Mouse (Mus musculus) kidney, postnatal 4 days (tissue): ENCODE data around the gene Gm49380.
A peak's percentile ranks its signal among the peaks of the same experiment; 100 is the strongest.
"Not testable (repeated sequence)": the region's sequence is repeated elsewhere in the genome, so short reads cannot be mapped to it uniquely, and the experiment has no call there.

Experiments
- DNase-seq, 2 experiments: peaks; one replicate each; pipeline ENCODE4 v3.0.0; 2021; ENCODE audit warnings: mixed read lengths in 2 of 2

Gene Gm49380

DNA sequence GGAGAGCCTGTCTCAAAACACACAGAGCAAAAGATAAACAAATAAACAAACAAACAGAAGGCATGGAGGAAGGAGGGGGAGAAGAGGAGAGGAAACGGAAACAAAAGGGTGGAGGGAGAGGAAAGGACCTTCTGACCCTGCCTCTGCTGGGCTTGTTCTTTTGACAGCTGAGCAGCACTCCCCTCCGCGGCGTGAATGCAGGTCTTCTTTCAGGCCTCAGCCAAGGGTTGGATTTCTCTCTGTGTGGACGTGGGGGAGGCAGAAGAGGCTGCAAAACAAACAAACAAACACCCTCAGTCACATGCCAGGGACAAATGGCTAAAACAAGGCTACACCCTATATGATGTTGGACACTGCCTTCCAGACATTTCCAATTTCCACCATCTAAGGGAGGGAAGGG is 11.7 kb upstream of the Gm49380 start:
- peak; percentile 25 to 52 for DNase-seq

DNA sequence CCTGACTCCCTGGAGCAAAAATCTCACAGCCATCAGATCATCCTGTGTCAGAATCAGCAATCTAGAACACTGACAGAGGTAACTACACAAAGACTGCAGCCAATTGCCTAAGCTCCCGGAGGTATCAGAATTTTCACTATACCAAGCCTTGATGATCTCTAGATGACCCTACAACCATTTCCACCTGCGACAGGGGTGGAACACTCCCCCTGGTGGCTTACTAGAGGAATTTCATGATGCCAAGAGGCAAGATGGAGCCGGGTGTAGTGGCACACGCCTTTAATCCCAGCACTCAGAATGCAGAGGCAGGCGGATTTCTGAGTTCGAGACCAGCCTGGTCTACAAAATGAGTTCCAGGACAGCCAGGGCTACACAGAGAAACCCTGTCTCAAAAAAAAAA is 11.0 kb upstream of the Gm49380 start:
- no peak for DNase-seq

- DNase-seq: no peak
These were observed 6.7 kb upstream of the Gm49380 start for GRCm38 (mm10) chr9:44119948-44120465.

- DNase-seq: peak; percentile 65
These were observed 5.7 kb upstream of the Gm49380 start for GRCm38 (mm10) chr9:44119011-44119410.

GRCm38 (mm10) chr9:44116182-44116581 is 2.9 kb upstream of the Gm49380 start:
- DNase-seq: no peak

- DNase-seq: no peak
These were observed 2.3 kb upstream of the Gm49380 start for GRCm38 (mm10) chr9:44115599-44115998.

GRCm38 (mm10) chr9:44114453-44114852 is 1.2 kb upstream of the Gm49380 start:
- no peak for DNase-seq

- DNase-seq: not testable (repeated sequence)
These were observed 1.4 kb downstream of the Gm49380 start for GRCm38 (mm10) chr9:44111909-44112308.

DNA sequence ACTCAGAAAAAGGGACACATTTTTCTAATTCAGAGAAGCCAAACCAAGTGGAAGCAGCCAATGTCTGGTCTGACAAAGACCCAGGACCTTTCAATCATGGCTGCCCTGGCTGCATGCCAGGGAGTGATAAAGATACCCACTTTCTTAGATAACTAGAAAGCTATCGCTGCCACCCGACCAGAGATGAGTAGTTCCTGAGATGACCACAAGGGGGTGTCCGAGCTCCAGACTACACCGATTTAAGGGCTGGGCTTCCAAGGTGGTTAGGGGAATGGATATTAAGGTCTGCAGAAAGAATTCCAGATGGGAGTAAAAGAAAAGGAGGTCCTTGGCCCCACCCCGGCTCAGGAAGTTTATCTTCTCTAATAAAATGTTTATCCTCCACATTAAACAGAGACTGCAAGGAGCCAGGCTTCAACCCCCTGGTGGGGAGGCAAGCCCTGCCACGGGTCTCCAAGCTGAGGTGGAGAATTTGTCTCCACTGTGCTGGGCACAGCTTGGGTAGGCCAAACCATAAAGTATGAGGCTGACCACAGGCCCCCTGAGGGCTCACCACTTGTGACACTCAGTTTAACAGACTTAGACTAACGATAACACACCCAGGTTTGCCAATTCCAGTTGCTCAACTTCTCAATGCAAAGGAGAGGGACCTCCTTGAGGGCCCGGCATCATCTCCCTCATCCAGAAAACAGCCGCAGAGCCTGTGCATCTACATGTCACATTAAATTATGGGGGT is 3.8 kb downstream of the Gm49380 start:
- DNase-seq: peak; percentile 85 to 87

GRCm38 (mm10) chr9:44108269-44109055 is 4.8 kb downstream of the Gm49380 start:
- peak in 1 of 2 experiments; percentile 29 for DNase-seq

GRCm38 (mm10) chr9:44107557-44108179 is 5.6 kb downstream of the Gm49380 start:
- peak; percentile 79 to 83 for DNase-seq

- DNase-seq: peak; percentile 92 to 93
These were observed 6.2 kb downstream of the Gm49380 start, which contains the start of gene C1qtnf5 for GRCm38 (mm10) chr9:44107110-44107509. TSS of gene C1qtnf5 (plus strand) at chr9:44107245.

DNA sequence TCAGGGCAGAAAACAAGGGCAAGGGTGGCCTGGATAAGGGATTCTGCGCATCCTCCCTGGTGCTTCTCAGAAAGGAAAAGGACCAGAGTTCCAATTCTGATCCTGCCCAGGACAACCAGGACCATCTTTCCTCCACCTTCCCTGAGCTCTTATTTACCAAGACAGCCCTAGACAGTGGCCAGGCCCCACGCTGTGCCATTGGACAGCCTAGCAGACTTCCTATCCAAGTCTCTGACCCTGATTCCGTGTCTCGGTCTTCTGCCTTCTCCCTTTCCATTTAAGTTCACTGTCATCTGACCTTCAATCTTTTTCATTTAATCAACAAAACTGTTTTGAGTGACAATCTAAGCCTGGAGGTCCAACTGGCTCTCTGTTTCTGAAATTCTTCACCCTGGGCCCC is 6.7 kb downstream of the Gm49380 start:
- DNase-seq: peak in 1 of 2 experiments; percentile 27

DNA sequence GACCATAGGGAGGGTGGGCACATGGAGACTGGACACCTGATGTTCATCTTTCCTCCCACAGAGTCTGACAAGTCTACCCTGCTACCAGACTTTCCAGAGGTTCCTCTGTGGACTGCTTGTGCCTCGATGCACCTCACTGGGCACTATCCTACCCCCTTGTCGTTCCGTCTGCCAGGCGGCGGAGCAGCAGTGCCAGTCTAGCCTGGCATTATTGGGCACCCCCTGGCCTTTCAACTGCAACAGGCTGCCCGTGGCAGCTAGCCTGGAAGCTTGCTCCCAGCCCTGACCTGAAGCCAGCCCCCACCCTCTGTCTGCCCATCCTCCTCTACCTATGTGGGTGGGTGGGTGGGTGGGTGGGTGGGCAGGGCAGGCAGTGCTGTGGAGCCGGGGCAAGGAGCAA is 7.1 kb downstream of the Gm49380 start:
- peak in 1 of 2 experiments; percentile 29 for DNase-seq

GRCm38 (mm10) chr9:44105781-44106180 is 7.5 kb downstream of the Gm49380 start:
- no peak for DNase-seq

DNA sequence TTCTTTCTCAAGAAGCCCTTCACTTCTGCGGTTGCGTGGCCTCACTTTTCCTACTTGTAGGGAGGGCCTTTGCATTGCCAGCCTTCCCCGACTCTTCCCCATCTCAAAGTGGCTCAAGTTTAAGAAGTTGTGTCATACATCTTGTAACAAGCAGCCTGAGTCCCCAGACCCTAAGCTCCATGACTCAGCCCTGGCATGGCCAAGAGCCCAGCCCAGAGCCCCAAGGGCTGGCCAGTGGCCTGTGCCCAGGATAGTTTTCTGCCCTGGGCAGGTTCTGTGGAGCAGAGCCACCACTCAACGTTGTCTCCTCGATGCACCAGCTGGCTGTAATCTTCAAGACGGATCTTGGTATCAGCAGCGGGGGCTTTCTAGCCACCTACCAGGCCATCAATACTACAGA is 8.4 kb downstream of the Gm49380 start:
- no peak for DNase-seq

DNA sequence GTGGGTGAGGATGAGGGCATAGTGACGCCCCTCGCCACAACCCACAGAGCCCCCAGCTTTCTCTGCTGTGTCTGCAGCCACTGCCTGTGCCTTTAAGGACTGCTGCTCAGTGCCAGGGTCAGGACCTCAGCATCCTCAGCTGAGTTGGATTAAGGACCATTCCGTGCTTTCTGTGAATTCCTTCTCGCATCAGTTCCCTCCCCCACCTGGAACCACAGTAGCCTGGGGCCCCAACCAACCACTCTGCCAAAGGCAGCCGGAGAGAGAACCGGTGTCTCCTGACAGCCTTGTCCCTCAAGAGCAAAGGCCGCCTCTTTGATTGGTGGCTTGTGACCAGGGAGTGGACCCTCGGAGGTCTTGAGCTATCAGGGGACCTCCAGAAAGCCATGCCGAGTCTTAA is 11.8 kb downstream of the Gm49380 start, which contains the start of gene Mfrp:
TSS of gene Mfrp (plus strand) at position 240 of the 400 bp plus-strand sequence.
- peak; percentile 32 to 59 for DNase-seq

GRCm38 (mm10) chr9:44096536-44096935 is 16.8 kb downstream of the Gm49380 start:
- DNase-seq: no peak

- no peak for DNase-seq
These were observed 17.5 kb downstream of the Gm49380 start for GRCm38 (mm10) chr9:44095781-44096180.

- DNase-seq: no peak
These were observed 18.6 kb downstream of the Gm49380 start for GRCm38 (mm10) chr9:44094737-44095136.

GRCm38 (mm10) chr9:44093612-44094503 is 19.4 kb downstream of the Gm49380 start:
- DNase-seq: peak; percentile 91 to 92
